Mouse (Mus musculus) left cerebral cortex, postnatal 14 days (tissue): Measurements from ENCODE around the gene Hrh2. TPM values are rescaled to one million over a fixed set of nuclear protein-coding genes. Genes with fewer than 3 reads are reported as not detected.

ENCODE experiments used
- total RNA-seq, 2 experiments: library from RNA; stranded (reverse); gene quantifications; 2 replicates each; pipeline ENCODE4 v1.2.3; 2021

Hrh2 gene
- total RNA-seq, 2 experiments from 2014 or later = 12.8 to 13.4 TPM

Other genes with a start within 250 kb of the Hrh2 start
- 10 to 100 TPM; 17.9 to 29.4 TPM for gene Drd1, start 136.4 kb upstream of the Hrh2 start, total RNA-seq
- 10 to 100 TPM; 48.4 to 53.7 TPM for gene Sfxn1, start 120.3 kb upstream of the Hrh2 start, total RNA-seq
- gene Cplx2, start 179.2 kb downstream of the Hrh2 start, total RNA-seq = 100 to 1,000 TPM; 689 to 707 TPM